Mouse (Mus musculus): Measurements from ENCODE around the gene Pcx. TPM values are rescaled to one million over a fixed set of nuclear protein-coding genes. Genes with fewer than 3 reads are reported as not detected.

Pcx gene
- polyA plus RNA-seq, 2 experiments: 16.4 to 25.6 TPM

GRCm38 (mm10) chr19:4480041-4480440, 30.2 kb upstream of the Pcx start:
- Histone ChIP-seq H3K36me3 (replicated peaks; ENCODE audit: control insufficient read depth, insufficient read depth, low read depth) (no peaks in the 10 kb centered on the region), H3K4me1 (replicated peaks; ENCODE audit: control insufficient read depth in 2 of 2, insufficient read depth in 2 of 2, low read length in 1 of 2) (no peaks in the 10 kb centered on the region), H3K4me3 (ENCODE audit: insufficient read depth in 1 of 2, low read depth in 2 of 2, low read length in 2 of 2) (no peak overlapping the region), H3K4me2 (ENCODE audit: low read depth) (no peak overlapping the region), H3K9ac (replicated peaks) (no peak overlapping the region), H3K27me3 (ENCODE audit: control insufficient read depth, insufficient read depth, low read length) (peaks cover 31% of the 10 kb centered on the region), H3K9me3 (ENCODE audit: control insufficient read depth, low read length) (no peaks in the 10 kb centered on the region), H3K27ac (no peak overlapping the region)
- no peak for TF ChIP-seq CTCF (IDR thresholded peaks at IDR 0.05; ENCODE audit: low read depth)
- TF ChIP-seq EP300 (IDR thresholded peaks at IDR 0.05; ENCODE audit: low read depth): no peak
- WGBS (ENCODE audit: insufficient replicate concordance): 56% methylated on average over 2 of the region's 2 CpGs
- ATAC-seq (ENCODE audit: insufficient read depth): no peak
- no peak for DNase-seq (ENCODE audit: low read depth in 3 of 3, low spot score in 3 of 3)

- H3K27ac ChIP-seq: no peak overlapping the region
Observed at GRCm38 (mm10) chr19:4481326-4481725, 28.9 kb upstream of the Pcx start.

GRCm38 (mm10) chr19:4482111-4482859, 28.0 kb upstream of the Pcx start:
- Histone ChIP-seq H3K27me3 (ENCODE audit: control insufficient read depth, insufficient read depth, low read length) (peaks cover 9% of the 10 kb centered on the region), H3K9ac (replicated peaks) (no peak overlapping the region), H3K9me3 (ENCODE audit: control insufficient read depth, low read length) (no peaks in the 10 kb centered on the region), H3K4me2 (ENCODE audit: low read depth) (no peak overlapping the region), H3K36me3 (replicated peaks; ENCODE audit: control insufficient read depth, insufficient read depth, low read depth) (no peaks in the 10 kb centered on the region), H3K4me3 (ENCODE audit: insufficient read depth in 1 of 2, low read depth in 2 of 2, low read length in 2 of 2) (no peak overlapping the region), H3K4me1 (replicated peaks; ENCODE audit: control insufficient read depth in 2 of 2, insufficient read depth in 2 of 2, low read length in 1 of 2) (no peaks in the 10 kb centered on the region), H3K27ac (no peak overlapping the region)
- TF ChIP-seq EP300 (IDR thresholded peaks at IDR 0.05; ENCODE audit: low read depth): no peak
- TF ChIP-seq CTCF (IDR thresholded peaks at IDR 0.05; ENCODE audit: low read depth): no peak
- DNase-seq (ENCODE audit: low read depth in 3 of 3, low spot score in 3 of 3): no peak
- 67% methylated on average over 3 of the region's 3 CpGs for WGBS (ENCODE audit: insufficient replicate concordance)
- no peak for ATAC-seq (ENCODE audit: insufficient read depth)

More at GRCm38 (mm10) chr19:4481326-4481725, 28.9 kb upstream of the Pcx start:
- Histone ChIP-seq H3K9ac (replicated peaks) (no peak overlapping the region), H3K4me1 (replicated peaks; ENCODE audit: control insufficient read depth in 2 of 2, insufficient read depth in 2 of 2, low read length in 1 of 2) (no peaks in the 10 kb centered on the region), H3K27me3 (ENCODE audit: control insufficient read depth, insufficient read depth, low read length) (peaks cover 18% of the 10 kb centered on the region), H3K9me3 (ENCODE audit: control insufficient read depth, low read length) (no peaks in the 10 kb centered on the region), H3K4me3 (ENCODE audit: insufficient read depth in 1 of 2, low read depth in 2 of 2, low read length in 2 of 2) (no peak overlapping the region), H3K36me3 (replicated peaks; ENCODE audit: control insufficient read depth, insufficient read depth, low read depth) (no peaks in the 10 kb centered on the region), H3K4me2 (ENCODE audit: low read depth) (no peak overlapping the region)
- ATAC-seq (ENCODE audit: insufficient read depth): no peak
- TF ChIP-seq EP300 (IDR thresholded peaks at IDR 0.05; ENCODE audit: low read depth): no peak
- TF ChIP-seq CTCF (IDR thresholded peaks at IDR 0.05; ENCODE audit: low read depth): no peak
- WGBS (ENCODE audit: insufficient replicate concordance): 17% methylated on average over 4 of the region's 4 CpGs
- DNase-seq (ENCODE audit: low read depth in 3 of 3, low spot score in 3 of 3): no peak

GRCm38 (mm10) chr19:4485006-4485405, 25.3 kb upstream of the Pcx start:
- ATAC-seq (ENCODE audit: insufficient read depth) (no peak), DNase-seq (ENCODE audit: low read depth in 3 of 3, low spot score in 3 of 3) (no peak)
- TF ChIP-seq EP300 (IDR thresholded peaks at IDR 0.05; ENCODE audit: low read depth) (no peak), CTCF (IDR thresholded peaks at IDR 0.05; ENCODE audit: low read depth) (no peak)
- WGBS (ENCODE audit: insufficient replicate concordance): 53% methylated on average over 5 of the region's 5 CpGs
- no peak overlapping the region for H3K9ac ChIP-seq (replicated peaks)
- no peak overlapping the region for H3K4me2 ChIP-seq (ENCODE audit: low read depth)
- no peak overlapping the region for H3K27ac ChIP-seq
- no peaks in the 10 kb centered on the region for H3K36me3 ChIP-seq (replicated peaks; ENCODE audit: control insufficient read depth, insufficient read depth, low read depth)
- H3K4me1 ChIP-seq (replicated peaks; ENCODE audit: control insufficient read depth in 2 of 2, insufficient read depth in 2 of 2, low read length in 1 of 2): no peaks in the 10 kb centered on the region
- no peak overlapping the region for H3K4me3 ChIP-seq (ENCODE audit: insufficient read depth in 1 of 2, low read depth in 2 of 2, low read length in 2 of 2)
- H3K9me3 ChIP-seq (ENCODE audit: control insufficient read depth, low read length): no peaks in the 10 kb centered on the region
- no peaks in the 10 kb centered on the region for H3K27me3 ChIP-seq (ENCODE audit: control insufficient read depth, insufficient read depth, low read length)

GRCm38 (mm10) chr19:4487877-4488276, 22.4 kb upstream of the Pcx start:
- TF ChIP-seq CTCF (IDR thresholded peaks at IDR 0.05; ENCODE audit: low read depth) (no peak), EP300 (IDR thresholded peaks at IDR 0.05; ENCODE audit: low read depth) (no peak)
- Histone ChIP-seq H3K36me3 (replicated peaks; ENCODE audit: control insufficient read depth, insufficient read depth, low read depth) (no peaks in the 10 kb centered on the region), H3K9me3 (ENCODE audit: control insufficient read depth, low read length) (no peaks in the 10 kb centered on the region), H3K4me2 (ENCODE audit: low read depth) (no peak overlapping the region), H3K27ac (no peak overlapping the region), H3K9ac (replicated peaks) (no peak overlapping the region), H3K4me1 (replicated peaks; ENCODE audit: control insufficient read depth in 2 of 2, insufficient read depth in 2 of 2, low read length in 1 of 2) (no peaks in the 10 kb centered on the region), H3K4me3 (ENCODE audit: insufficient read depth in 1 of 2, low read depth in 2 of 2, low read length in 2 of 2) (no peak overlapping the region), H3K27me3 (ENCODE audit: control insufficient read depth, insufficient read depth, low read length) (no peaks in the 10 kb centered on the region)
- ATAC-seq (ENCODE audit: insufficient read depth) (no peak), DNase-seq (ENCODE audit: low read depth in 3 of 3, low spot score in 3 of 3) (no peak)
- WGBS (ENCODE audit: insufficient replicate concordance): 49% methylated on average over 2 of the region's 2 CpGs

Measured in liver, embryonic 14.5 days (tissue).